Mouse (Mus musculus): ENCODE data around the gene Tfb2m. TPM values are rescaled to one million over a fixed set of nuclear protein-coding genes. Genes with fewer than 3 reads are reported as not detected.

Gene Tfb2m
- 10 to 100 TPM; 37.1 to 39.7 TPM for total RNA-seq (2023)

DNA sequence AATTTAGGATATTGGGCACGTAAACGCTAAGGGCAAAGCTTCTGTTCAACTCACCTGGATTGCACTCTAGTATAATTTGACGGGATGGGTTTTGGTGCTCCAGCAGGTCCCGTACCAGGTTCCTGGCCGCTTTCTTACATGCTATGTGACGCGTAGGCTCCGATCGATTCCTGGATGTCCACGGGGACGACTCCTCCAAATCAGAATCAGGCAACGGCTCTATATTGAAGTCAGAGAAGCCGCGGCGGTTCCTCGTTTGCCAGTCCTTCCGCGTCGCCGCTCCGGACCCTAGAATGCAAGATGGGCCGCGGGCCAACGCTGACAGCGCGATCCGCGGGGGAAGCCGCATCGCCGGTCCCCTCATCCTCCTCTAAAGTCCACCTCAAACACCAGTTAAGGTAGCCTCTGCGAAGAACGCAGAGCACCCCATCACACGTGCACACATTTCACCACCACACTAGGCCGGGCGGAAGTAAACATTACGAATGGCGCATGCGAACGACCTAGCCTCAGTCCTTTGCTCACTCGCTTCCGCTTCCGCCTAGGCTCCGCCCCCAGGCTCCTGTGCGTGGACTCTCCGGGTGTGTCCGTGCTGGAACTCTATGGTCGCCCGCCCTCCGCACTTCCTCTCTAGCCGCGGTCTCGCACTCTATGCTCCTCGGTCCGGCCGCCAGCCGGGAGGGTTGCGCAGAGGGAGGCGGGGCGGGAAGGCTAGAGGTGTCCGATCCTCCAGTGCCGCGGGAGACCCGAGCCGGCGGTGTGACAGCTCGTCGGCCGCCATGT is at the start of gene Tfb2m, which contains the start of gene Cnst:
Gene Tfb2m (minus strand): TSS at position 500 of the 783 bp plus-strand sequence.
Gene Cnst (plus strand): TSS at position 603 of the 783 bp plus-strand sequence.

DNA sequence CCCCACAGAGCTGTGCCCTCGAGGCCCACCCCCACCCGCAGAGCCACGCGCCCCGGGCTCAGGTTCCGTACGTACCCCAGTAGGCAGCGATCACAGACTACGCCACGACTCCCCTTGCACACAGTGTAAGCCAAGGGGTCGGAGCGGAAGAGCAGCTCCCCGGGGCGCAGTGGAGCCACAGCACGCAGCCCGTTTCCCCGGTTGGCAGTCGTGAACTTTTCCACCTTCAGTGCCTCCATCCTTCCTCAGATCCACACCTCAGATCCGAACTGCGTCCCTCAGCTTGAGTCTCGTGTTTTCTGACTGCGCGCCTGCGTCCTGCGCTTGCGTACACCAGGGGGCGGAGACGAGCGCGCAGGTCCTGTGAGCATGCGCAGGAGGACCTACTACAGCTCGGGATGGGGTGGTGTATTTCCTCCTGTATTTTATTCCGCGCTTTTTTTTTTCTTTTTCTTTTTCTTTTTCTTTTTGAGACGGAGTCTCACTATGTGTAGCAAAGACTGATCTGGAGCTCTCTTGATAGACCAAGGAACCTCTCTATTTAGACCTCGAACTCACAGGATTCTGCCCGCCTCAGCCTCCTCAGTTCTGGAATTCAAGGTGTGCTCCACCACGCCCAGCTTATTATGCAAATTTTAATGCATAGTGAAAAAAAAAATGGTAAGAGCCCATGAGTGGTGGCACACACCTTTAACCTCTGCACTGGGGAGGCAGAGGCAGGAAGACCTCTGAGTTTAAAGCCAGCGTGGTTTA is 28.2 kb downstream of the Tfb2m start, which contains the start of gene Smyd3:
Gene Smyd3 (minus strand): TSS at position 329 of the 753 bp plus-strand sequence.

Other genes with a start within 250 kb of the Tfb2m start
- 10 to 100 TPM; 52.8 to 77.6 TPM for gene Smyd3, start 28.2 kb downstream of the Tfb2m start, total RNA-seq (2023)
- 10 to 100 TPM; 44.4 to 49.8 TPM for gene Cnst, start 103 bp upstream of the Tfb2m start, total RNA-seq (2023)
- gene Sccpdh, start 121.9 kb upstream of the Tfb2m start, total RNA-seq (2023): 1 to 10 TPM; 1.6 to 2.3 TPM
- gene Kif28, start 199.0 kb upstream of the Tfb2m start, total RNA-seq (2023): under 1 TPM; 0.20 to 0.30 TPM